In genomic region chr3:97076412-97076811, GRCm38 (mm10) we compare ENCODE assay signal across 8 mouse cellular contexts.
DNase-seq lines count a peak whose midpoint lies in the region; ATAC-seq and TF ChIP-seq lines count a peak whose summit lies in the region.

No protein-coding gene starts in this region.

- no peak overlapping the region for H3K27ac ChIP-seq in midbrain, postnatal 0 days (ENCODE audit: low read depth, low read length)
- no peak overlapping the region for H3K27ac ChIP-seq in midbrain, embryonic 11.5 days (ENCODE audit: low read depth, low read length)

- TF ChIP-seq POLR2A in myocyte (IDR thresholded peaks at IDR 0.05; ENCODE audit: insufficient read length, low read depth) = no peak

- H3K27me3 ChIP-seq in midbrain, postnatal 0 days (ENCODE audit: insufficient read depth, low read length) = no peaks in the 10 kb centered on the region
- no peaks in the 10 kb centered on the region for H3K27me3 ChIP-seq in midbrain, embryonic 11.5 days (ENCODE audit: control insufficient read depth, insufficient read depth, low read length)
- no peaks in the 10 kb centered on the region for H3K27me3 ChIP-seq in myocyte (ENCODE audit: control insufficient read depth, insufficient read depth, insufficient read length)

- no peaks in the 10 kb centered on the region for H3K9me3 ChIP-seq in midbrain, postnatal 0 days (ENCODE audit: low read length)
- H3K9me3 ChIP-seq in midbrain, embryonic 11.5 days (ENCODE audit: control insufficient read depth, low read length) = no peaks in the 10 kb centered on the region

- H3K4me3 ChIP-seq in midbrain, postnatal 0 days (ENCODE audit: low read depth, low read length) = no peak overlapping the region
- no peak overlapping the region for H3K4me3 ChIP-seq in midbrain, embryonic 11.5 days (ENCODE audit: low read depth, low read length)
- peak overlapping the region; percentile 6 for H3K4me3 ChIP-seq in myocyte

- no peaks in the 10 kb centered on the region; the same call in 1 of the 2 replicates for H3K4me1 ChIP-seq in midbrain, postnatal 0 days (ENCODE audit: insufficient read depth, low read length)
- no peaks in the 10 kb centered on the region for H3K4me1 ChIP-seq in midbrain, embryonic 11.5 days (ENCODE audit: control insufficient read depth, insufficient read depth, low read length)

- no peaks in the 10 kb centered on the region for H3K36me3 ChIP-seq in midbrain, postnatal 0 days (ENCODE audit: insufficient read depth, low read length)
- H3K36me3 ChIP-seq in midbrain, embryonic 11.5 days (ENCODE audit: control insufficient read depth, insufficient read depth, low read length) = no peaks in the 10 kb centered on the region
- H3K36me3 ChIP-seq in myocyte (ENCODE audit: control insufficient read depth, insufficient read depth) = no peaks in the 10 kb centered on the region

- H3K9ac ChIP-seq in midbrain, postnatal 0 days (replicated peaks; ENCODE audit: low read length, poor library complexity, severe bottlenecking) = no peak overlapping the region
- H3K9ac ChIP-seq in midbrain, embryonic 11.5 days (ENCODE audit: low read length) = no peak overlapping the region

- TF ChIP-seq CTCF in midbrain, postnatal 0 days (IDR thresholded peaks at IDR 0.05) = peak; percentile 52

- no peak for ATAC-seq in midbrain, postnatal 0 days (ENCODE audit: low FRiP score)
- ATAC-seq in midbrain, embryonic 11.5 days (ENCODE audit: low FRiP score) = no peak
- no peak for ATAC-seq in erythroid progenitor cell, adult 5-6 weeks (replicated peaks; ENCODE audit: low FRiP score, poor library complexity, severe bottlenecking)

- no peak overlapping the region for H3ac ChIP-seq in myocyte (ENCODE audit: control insufficient read depth, insufficient read length)

- no peak for DNase-seq in midbrain, postnatal 0 days (ENCODE audit: low spot score)
- DNase-seq in midbrain, embryonic 11.5 days (ENCODE audit: low spot score, missing footprints) = no peak
- peak; percentile 47 for DNase-seq in adrenal gland, postnatal 25 days
- DNase-seq in heart, adult 18-20 months = peak; percentile 59 to 65
- DNase-seq in kidney, postnatal 10 days = peak; percentile 43
- DNase-seq in layer of hippocampus, adult 9-11 months = no peak

- no peaks in the 10 kb centered on the region for H3K79me2 ChIP-seq in myocyte (ENCODE audit: control insufficient read depth, insufficient read depth)

- WGBS in midbrain, postnatal 0 days = 34% methylated on average over 6 of the region's 6 CpGs
- 55% methylated on average over 6 of the region's 6 CpGs for WGBS in midbrain, embryonic 11.5 days

- H3K4me2 ChIP-seq in midbrain, postnatal 0 days (ENCODE audit: low read depth, low read length, poor library complexity, severe bottlenecking) = no peak overlapping the region
- no peak overlapping the region for H3K4me2 ChIP-seq in midbrain, embryonic 11.5 days
- H3K4me2 ChIP-seq in myocyte (ENCODE audit: low read depth) = peak overlapping the region; percentile 68

TF ChIP-seq in myocyte, 11 proteins besides CTCF, POLR2A, EP300 and RAD21:
- TF ChIP-seq CEBPB (IDR thresholded peaks at IDR 0.05; ENCODE audit: insufficient read depth, poor library complexity, severe bottlenecking) = no peak
- TF ChIP-seq TCF12 (IDR thresholded peaks at IDR 0.05; ENCODE audit: insufficient read depth, poor library complexity, severe bottlenecking) = no peak
- peak in 1 of 3 experiments; percentile 85 for TF ChIP-seq MYOD1 (IDR thresholded peaks at IDR 0.05; ENCODE audit: control insufficient read depth in 1 of 3, insufficient read length in 2 of 3, low read depth in 2 of 3)
- TF ChIP-seq SRF (IDR thresholded peaks at IDR 0.05; ENCODE audit: control insufficient read depth, insufficient read length, low read depth) = no peak
- TF ChIP-seq USF1 (IDR thresholded peaks at IDR 0.05; ENCODE audit: low read depth) = no peak
- peak; percentile 10 to 70 (median 61) for TF ChIP-seq MYOG (IDR thresholded peaks at IDR 0.05; ENCODE audit: control insufficient read depth in 1 of 3, insufficient read depth in 1 of 3, insufficient read length in 2 of 3, low read depth in 2 of 3)
- TF ChIP-seq REST (IDR thresholded peaks at IDR 0.05; ENCODE audit: insufficient read depth, insufficient read length) = no peak
- TF ChIP-seq POLR2AphosphoS2 (IDR thresholded peaks at IDR 0.05; ENCODE audit: insufficient read length, low read depth) = no peak
- peak; percentile 18 for TF ChIP-seq TCF3 (IDR thresholded peaks at IDR 0.05; ENCODE audit: insufficient read length, low read depth)
- no peak for TF ChIP-seq E2F4 (IDR thresholded peaks at IDR 0.05; ENCODE audit: insufficient read depth)
- TF ChIP-seq MAX (IDR thresholded peaks at IDR 0.05; ENCODE audit: low read depth) = no peak

Comparison
In these comparisons a context has a peak if more than half of its experiments do, and no peak if none do; other contexts are left out.
1. DNase-seq: peak in adrenal gland, postnatal 25 days (single experiment), heart, adult 18-20 months (2 of 2) and kidney, postnatal 10 days (single experiment); none in midbrain, postnatal 0 days (single experiment), midbrain, embryonic 11.5 days (single experiment) and layer of hippocampus, adult 9-11 months (single experiment).